Mouse (Mus musculus) testis, adult 2 months (tissue): Measurements from ENCODE around the gene Ttc3.

ENCODE experiments used
- CTCF ChIP-seq: fragments of 200-500 bp; IDR thresholded peaks from 2 replicates; pipeline ENCODE4 v1.5.1; 2012; ENCODE audit warnings: low read depth, mild to moderate bottlenecking, inconsistent platforms, low read length, moderate library complexity; ENCODE audit not compliant: control insufficient read depth, insufficient read depth, insufficient replicate concordance
- POLR2A ChIP-seq: fragments of 200-500 bp; IDR thresholded peaks from 2 replicates; pipeline ENCODE4 v1.6.1; 2012; ENCODE audit warnings: low read depth, mild to moderate bottlenecking, inconsistent platforms, low read length, moderate library complexity; ENCODE audit not compliant: control insufficient read depth

- no peak for TF ChIP-seq CTCF
- no peak for TF ChIP-seq POLR2A
Observed at GRCm38 (mm10) chr16:94451545-94452488, 81.4 kb downstream of the Ttc3 start.
